16 mouse cellular contexts compared by ENCODE assay signal in genomic region chr5:117712207-117712606, GRCm38 (mm10).
DNase-seq lines count a peak whose midpoint lies in the region; ATAC-seq and TF ChIP-seq lines count a peak whose summit lies in the region.
"Had no signal": no experiment of that assay in that cellular context is flagged by ENCODE, and none has a peak within 500 bp of the region (broad histone marks: within the 10 kb centered on the region; RNA-seq: fewer than 3 reads in every experiment).

No protein-coding gene starts in this region.

- TF ChIP-seq CTCF in brain, embryonic 14.5 days (IDR thresholded peaks at IDR 0.05; ENCODE audit: borderline replicate concordance, extremely low read depth, insufficient read depth, insufficient read length): no peak
- TF ChIP-seq CTCF in lung, postnatal 0 days (IDR thresholded peaks at IDR 0.05): no peak

- H3K9me3 ChIP-seq in heart, embryonic 10.5 days: no peaks in the 10 kb centered on the region; the same call in 1 of the 2 replicates
- no peaks in the 10 kb centered on the region for H3K9me3 ChIP-seq in heart, embryonic 15.5 days (replicated peaks)
- no peaks in the 10 kb centered on the region for H3K9me3 ChIP-seq in lung, postnatal 0 days (ENCODE audit: low read length)
- H3K9me3 ChIP-seq: forebrain, embryonic 15.5 days had no signal

- H3K36me3 ChIP-seq in heart, embryonic 10.5 days: no peaks in the 10 kb centered on the region
- H3K36me3 ChIP-seq in heart, embryonic 15.5 days: no peaks in the 10 kb centered on the region
- no peaks in the 10 kb centered on the region for H3K36me3 ChIP-seq in lung, postnatal 0 days (ENCODE audit: insufficient read depth, low read length)
- H3K36me3 ChIP-seq: embryonic facial prominence, embryonic 13.5 days had no signal

- TF ChIP-seq POLR2A in brain, embryonic 14.5 days (IDR thresholded peaks at IDR 0.05; ENCODE audit: borderline replicate concordance, extremely low read depth, insufficient read depth, insufficient read length, poor library complexity, severe bottlenecking): no peak

- H3K4me1 ChIP-seq in heart, embryonic 10.5 days: peaks cover 13% of the 10 kb centered on the region
- peaks cover 13% of the 10 kb centered on the region for H3K4me1 ChIP-seq in heart, embryonic 15.5 days (replicated peaks)
- H3K4me1 ChIP-seq in lung, postnatal 0 days (ENCODE audit: insufficient read depth, low read depth, low read length): no peaks in the 10 kb centered on the region

- peak; percentile 65; the same call in 1 of the 2 replicates for ATAC-seq in heart, embryonic 15.5 days (replicated peaks; ENCODE audit: insufficient number of reproducible peaks, insufficient read depth, low FRiP score, low read depth)
- ATAC-seq in lung, postnatal 0 days: peak; percentile 89
- ATAC-seq: forebrain, embryonic 15.5 days had no signal

- peak overlapping the region; percentile 53 for H3K4me2 ChIP-seq in heart, embryonic 15.5 days
- 0 out of 2 replicates have a peak overlapping the region, but pooled peaks have one; percentile 11 for H3K4me2 ChIP-seq in lung, postnatal 0 days (replicated peaks; ENCODE audit: low read depth, low read length)
- H3K4me2 ChIP-seq: embryonic facial prominence, embryonic 13.5 days; forebrain, embryonic 15.5 days; hindbrain, embryonic 12.5 days had no signal

- DNase-seq in heart, adult 18-20 months: peak; percentile 21 to 37
- DNase-seq in heart, embryonic 10.5 days (ENCODE audit: low spot score): no peak
- peak; percentile 39 for DNase-seq in brain, embryonic 14.5 days (ENCODE audit: low read depth)
- DNase-seq in lung, postnatal 0 days (ENCODE audit: low spot score): peak; percentile 92
- no peak for DNase-seq in natural killer cell, adult 2 months (ENCODE audit: low spot score in 2 of 2)
- no peak for DNase-seq in kidney, postnatal 4 days
- no peak for DNase-seq in layer of hippocampus, postnatal 10 days (ENCODE audit: low spot score in 2 of 2)
- DNase-seq: adrenal gland, postnatal 14 days; B cell, adult 2 months; gastrocnemius, postnatal 10 days; kidney, adult 9 months; liver had no signal

- peak; percentile 54; the same call in 1 of the 2 replicates for TF ChIP-seq EP300 in lung, postnatal 0 days (IDR thresholded peaks at IDR 0.05)

- H3K4me3 ChIP-seq in heart, embryonic 10.5 days: no peak overlapping the region
- H3K4me3 ChIP-seq in heart, embryonic 15.5 days: peak overlapping the region; percentile 21
- no peak overlapping the region for H3K4me3 ChIP-seq in lung, postnatal 0 days (ENCODE audit: low read depth, low read length)
- H3K4me3 ChIP-seq: embryonic facial prominence, embryonic 13.5 days; forebrain, embryonic 15.5 days; hindbrain, embryonic 12.5 days had no signal

- no peaks in the 10 kb centered on the region for H3K27me3 ChIP-seq in heart, embryonic 10.5 days (ENCODE audit: insufficient read depth, poor library complexity, severe bottlenecking)
- no peaks in the 10 kb centered on the region for H3K27me3 ChIP-seq in heart, embryonic 15.5 days
- no peaks in the 10 kb centered on the region for H3K27me3 ChIP-seq in lung, postnatal 0 days (replicated peaks; ENCODE audit: insufficient read depth, low read length)
- H3K27me3 ChIP-seq: embryonic facial prominence, embryonic 13.5 days; forebrain, embryonic 15.5 days; hindbrain, embryonic 12.5 days had no signal

- H3K27ac ChIP-seq in heart, embryonic 10.5 days: no peak overlapping the region
- H3K27ac ChIP-seq in heart, embryonic 15.5 days: peak overlapping the region; percentile 38
- no peak overlapping the region for H3K27ac ChIP-seq in lung, postnatal 0 days (ENCODE audit: low read length)
- H3K27ac ChIP-seq: embryonic facial prominence, embryonic 13.5 days; forebrain, embryonic 15.5 days; hindbrain, embryonic 12.5 days had no signal

- 43% methylated on average over 12 of the region's 12 CpGs for WGBS in heart, embryonic 10.5 days
- WGBS in heart, embryonic 15.5 days: 25% methylated on average over 12 of the region's 12 CpGs
- 38% methylated on average over 12 of the region's 12 CpGs for WGBS in lung, postnatal 0 days

- H3K9ac ChIP-seq in heart, embryonic 15.5 days: no peak overlapping the region
- no peak overlapping the region for H3K9ac ChIP-seq in lung, postnatal 0 days (replicated peaks; ENCODE audit: low read depth)
- H3K9ac ChIP-seq: embryonic facial prominence, embryonic 13.5 days; forebrain, embryonic 15.5 days; hindbrain, embryonic 12.5 days had no signal

Comparison
In these comparisons a context has a peak if more than half of its experiments do, and no peak if none do; other contexts are left out.
1. DNase-seq: peak in heart, adult 18-20 months (2 of 2), brain, embryonic 14.5 days (single experiment) and lung, postnatal 0 days (single experiment); none in heart, embryonic 10.5 days (single experiment), natural killer cell, adult 2 months (0 of 2), kidney, postnatal 4 days (0 of 2) and layer of hippocampus, postnatal 10 days (0 of 2).